Mouse (Mus musculus): ENCODE measurements around the gene Bard1. TPM values are rescaled to one million over a fixed set of nuclear protein-coding genes. Genes with fewer than 3 reads are reported as not detected.
A peak's percentile ranks its signal among the peaks of the same experiment; 100 is the strongest.

Bard1 gene
- 3.3 and 3.4 TPM in 2 replicates for polyA plus RNA-seq (2016; fragmentation: Nextera tagmentation; extraction: Ambion mirVana)

GRCm38 (mm10) chr1:71102344-71103173 is at the start of gene Bard1:
Bard1 (minus strand) TSS chr1:71103146.
- under 1% methylated on average over 69 of the region's 69 CpGs for WGBS (ENCODE audit: insufficient replicate concordance)
- Histone ChIP-seq H3K9ac (peak within 1 kb of the TSS; percentile 93), H3K36me3 (peaks cover 9% of the 10 kb centered on the region; the same call in 1 of the 2 replicates), H3K27ac (peak within 1 kb of the TSS; percentile 93), H3K9me3 (replicated peaks) (no peaks in the 10 kb centered on the region), H3K4me3 (peak within 1 kb of the TSS; percentile 93), H3K27me3 (replicated peaks) (no peaks in the 10 kb centered on the region), H3K4me1 (peaks cover 59% of the 10 kb centered on the region), H3K4me2 (peak within 1 kb of the TSS; percentile 77)
- peak; percentile 97 for ATAC-seq

- no peak overlapping the region for H3K4me3 ChIP-seq
- ATAC-seq: no peak
- no peaks in the 10 kb centered on the region for H3K36me3 ChIP-seq
- 75% methylated on average over 4 of the region's 4 CpGs for WGBS (ENCODE audit: insufficient replicate concordance)
- H3K27ac ChIP-seq: no peak overlapping the region
- no peaks in the 10 kb centered on the region for H3K9me3 ChIP-seq (replicated peaks)
- no peaks in the 10 kb centered on the region for H3K4me1 ChIP-seq
- H3K27me3 ChIP-seq (replicated peaks): no peaks in the 10 kb centered on the region
- no peak overlapping the region for H3K4me2 ChIP-seq
- H3K9ac ChIP-seq: no peak overlapping the region
These were observed 24.2 kb upstream of the Bard1 start for GRCm38 (mm10) chr1:71127171-71127570.

GRCm38 (mm10) chr1:71118511-71118910 is 15.6 kb upstream of the Bard1 start:
- no peaks in the 10 kb centered on the region for H3K9me3 ChIP-seq (replicated peaks)
- no peaks in the 10 kb centered on the region for H3K4me1 ChIP-seq
- H3K27me3 ChIP-seq (replicated peaks): no peaks in the 10 kb centered on the region
- no peak overlapping the region for H3K27ac ChIP-seq
- 66% methylated on average over 2 of the region's 2 CpGs for WGBS (ENCODE audit: insufficient replicate concordance)
- ATAC-seq: no peak
- no peak overlapping the region for H3K9ac ChIP-seq
- no peak overlapping the region for H3K4me3 ChIP-seq
- H3K4me2 ChIP-seq: no peak overlapping the region
- no peaks in the 10 kb centered on the region for H3K36me3 ChIP-seq

- Histone ChIP-seq H3K9ac (no peak overlapping the region), H3K27ac (no peak overlapping the region), H3K27me3 (replicated peaks) (no peaks in the 10 kb centered on the region), H3K36me3 (no peaks in the 10 kb centered on the region), H3K9me3 (replicated peaks) (no peaks in the 10 kb centered on the region), H3K4me3 (no peak overlapping the region), H3K4me2 (no peak overlapping the region), H3K4me1 (no peaks in the 10 kb centered on the region)
- ATAC-seq: no peak
- WGBS (ENCODE audit: insufficient replicate concordance): 55% methylated on average over 4 of the region's 4 CpGs
These were observed 14.3 kb upstream of the Bard1 start for GRCm38 (mm10) chr1:71117253-71117652.

- H3K4me3 ChIP-seq: no peak overlapping the region
- no peaks in the 10 kb centered on the region for H3K36me3 ChIP-seq
- no peak overlapping the region for H3K9ac ChIP-seq
- no peaks in the 10 kb centered on the region for H3K4me1 ChIP-seq
- no peak for ATAC-seq
- H3K27ac ChIP-seq: no peak overlapping the region
- H3K9me3 ChIP-seq (replicated peaks): no peaks in the 10 kb centered on the region
- WGBS (ENCODE audit: insufficient replicate concordance): 72% methylated on average over 2 of the region's 2 CpGs
- H3K4me2 ChIP-seq: no peak overlapping the region
- no peaks in the 10 kb centered on the region for H3K27me3 ChIP-seq (replicated peaks)
These were observed 12.8 kb upstream of the Bard1 start for GRCm38 (mm10) chr1:71115781-71116180.

- no peak for ATAC-seq
- Histone ChIP-seq H3K27me3 (replicated peaks) (no peaks in the 10 kb centered on the region), H3K9me3 (replicated peaks) (no peaks in the 10 kb centered on the region), H3K36me3 (no peaks in the 10 kb centered on the region), H3K4me1 (peaks cover 13% of the 10 kb centered on the region), H3K27ac (no peak overlapping the region), H3K4me3 (no peak overlapping the region), H3K9ac (no peak overlapping the region), H3K4me2 (no peak overlapping the region)
- WGBS (ENCODE audit: insufficient replicate concordance): 80% methylated on average over 10 of the region's 10 CpGs
These were observed 6.9 kb upstream of the Bard1 start for GRCm38 (mm10) chr1:71109858-71110257.

- Histone ChIP-seq H3K4me2 (peak overlapping the region; percentile 26), H3K27ac (no peak overlapping the region)
These were observed 3.2 kb upstream of the Bard1 start for GRCm38 (mm10) chr1:71106127-71106526.

GRCm38 (mm10) chr1:71105724-71106123 is 2.8 kb upstream of the Bard1 start:
- ATAC-seq: no peak
- Histone ChIP-seq H3K4me3 (no peak overlapping the region), H3K4me1 (peaks cover 32% of the 10 kb centered on the region), H3K9me3 (replicated peaks) (no peaks in the 10 kb centered on the region), H3K27me3 (replicated peaks) (no peaks in the 10 kb centered on the region), H3K4me2 (peak overlapping the region; percentile 26), H3K36me3 (no peaks in the 10 kb centered on the region), H3K27ac (no peak overlapping the region), H3K9ac (no peak overlapping the region)
- WGBS (ENCODE audit: insufficient replicate concordance): 32% methylated on average over 8 of the region's 8 CpGs

More at GRCm38 (mm10) chr1:71106127-71106526, 3.2 kb upstream of the Bard1 start:
- no peaks in the 10 kb centered on the region for H3K9me3 ChIP-seq (replicated peaks)
- H3K4me1 ChIP-seq: peaks cover 28% of the 10 kb centered on the region
- no peaks in the 10 kb centered on the region for H3K27me3 ChIP-seq (replicated peaks)
- H3K4me3 ChIP-seq: no peak overlapping the region
- no peak overlapping the region for H3K9ac ChIP-seq
- H3K36me3 ChIP-seq: no peaks in the 10 kb centered on the region
- ATAC-seq: no peak
- WGBS (ENCODE audit: insufficient replicate concordance): 75% methylated on average over 6 of the region's 6 CpGs

GRCm38 (mm10) chr1:71103174-71103864 is 373 bp upstream of the Bard1 start:
- Histone ChIP-seq H3K27ac (peak overlapping the region; percentile 93), H3K9ac (peak overlapping the region; percentile 66), H3K4me2 (peak overlapping the region; percentile 77), H3K4me1 (peaks cover 53% of the 10 kb centered on the region), H3K9me3 (replicated peaks) (no peaks in the 10 kb centered on the region), H3K36me3 (peaks cover 5% of the 10 kb centered on the region; the same call in 1 of the 2 replicates), H3K4me3 (peak overlapping the region; percentile 93), H3K27me3 (replicated peaks) (no peaks in the 10 kb centered on the region)
- peak; percentile 56 for ATAC-seq
- 13% methylated on average over 18 of the region's 18 CpGs for WGBS (ENCODE audit: insufficient replicate concordance)

GRCm38 (mm10) chr1:71101369-71101970 is 1.5 kb downstream of the Bard1 start:
- Histone ChIP-seq H3K4me3 (peak overlapping the region; percentile 93), H3K27ac (peak overlapping the region; percentile 66), H3K9me3 (replicated peaks) (no peaks in the 10 kb centered on the region), H3K9ac (peak overlapping the region; percentile 72), H3K4me1 (peaks cover 68% of the 10 kb centered on the region), H3K4me2 (peak overlapping the region; percentile 77), H3K27me3 (replicated peaks) (no peaks in the 10 kb centered on the region), H3K36me3 (peaks cover 14% of the 10 kb centered on the region; the same call in 1 of the 2 replicates)
- ATAC-seq: no peak
- WGBS (ENCODE audit: insufficient replicate concordance): 17% methylated on average over 11 of the region's 11 CpGs

- no peaks in the 10 kb centered on the region for H3K27me3 ChIP-seq (replicated peaks)
- H3K4me1 ChIP-seq: peaks cover 70% of the 10 kb centered on the region
- peak overlapping the region; percentile 72 for H3K9ac ChIP-seq
- no peak for ATAC-seq
- no peaks in the 10 kb centered on the region for H3K9me3 ChIP-seq (replicated peaks)
- H3K4me2 ChIP-seq: peak overlapping the region; percentile 77
- 28% methylated on average over 5 of the region's 5 CpGs for WGBS (ENCODE audit: insufficient replicate concordance)
- peak overlapping the region; percentile 66 for H3K27ac ChIP-seq
- H3K4me3 ChIP-seq: peak overlapping the region; percentile 93
- peaks cover 16% of the 10 kb centered on the region; the same call in 1 of the 2 replicates for H3K36me3 ChIP-seq
These were observed 2.2 kb downstream of the Bard1 start for GRCm38 (mm10) chr1:71100591-71101368.
